9 mouse cellular contexts compared by ENCODE assay signal in the genomic region with DNA sequence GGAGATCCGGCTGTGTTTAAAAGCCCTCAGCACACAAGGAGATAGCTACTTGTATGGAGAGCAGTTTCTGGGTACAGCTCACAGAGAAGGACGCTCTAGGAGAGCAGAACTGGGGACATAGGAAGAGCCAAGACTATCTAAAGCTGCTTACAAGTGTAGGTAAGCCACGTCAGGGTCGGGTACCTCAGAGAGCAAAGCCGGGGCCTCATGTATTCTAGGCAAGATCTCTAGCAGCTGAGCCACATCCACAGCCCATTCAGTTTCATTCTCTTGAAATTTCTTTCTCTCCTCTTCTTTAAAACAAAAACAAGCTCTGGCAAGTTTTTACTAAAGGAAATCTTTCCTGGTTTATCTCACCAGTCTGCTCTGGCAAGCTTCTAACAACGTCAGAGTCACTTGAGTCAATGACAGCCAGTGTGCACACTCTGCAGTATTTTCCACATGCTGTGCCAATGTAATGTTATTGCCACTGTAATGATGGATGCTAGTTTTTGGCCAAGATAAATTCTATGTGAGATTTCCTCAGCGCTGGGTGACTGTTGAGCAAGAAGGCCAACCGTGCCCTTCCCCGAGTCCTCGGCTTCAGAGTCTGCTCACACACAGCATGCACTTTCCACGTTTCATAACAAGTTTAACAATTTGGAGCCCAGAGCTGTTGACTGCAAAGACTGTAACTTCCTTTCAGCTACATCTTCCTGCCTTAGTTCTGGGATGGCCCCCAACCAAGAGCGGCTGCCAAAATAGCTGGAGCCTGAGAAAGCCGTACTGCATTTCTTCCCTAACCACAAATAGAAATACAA. TPM values are rescaled to one million over a fixed set of nuclear protein-coding genes. Genes with fewer than 3 reads are reported as not detected.
DNase-seq lines count a peak whose midpoint lies in the region; ATAC-seq and TF ChIP-seq lines count a peak whose summit lies in the region.
"Had no signal": no experiment of that assay in that cellular context is flagged by ENCODE, and none has a peak within 500 bp of the region (broad histone marks: within the 10 kb centered on the region; RNA-seq: fewer than 3 reads in every experiment).

No protein-coding gene starts in this region.

- H3K27me3 ChIP-seq in intestine, postnatal 0 days (replicated peaks; ENCODE audit: control insufficient read depth, insufficient read depth, low read length), result no peaks in the 10 kb centered on the region
- no peaks in the 10 kb centered on the region for H3K27me3 ChIP-seq in midbrain, embryonic 15.5 days (replicated peaks)
- no peaks in the 10 kb centered on the region for H3K27me3 ChIP-seq in hindbrain, embryonic 16.5 days (replicated peaks; ENCODE audit: control insufficient read depth, insufficient read depth, low read length)
- H3K27me3 ChIP-seq: midbrain, embryonic 12.5 days had no signal

- H3K27ac ChIP-seq in intestine, postnatal 0 days (ENCODE audit: low read depth, low read length), result peak overlapping the region; percentile 78
- H3K27ac ChIP-seq in midbrain, embryonic 15.5 days, result no peak overlapping the region
- no peak overlapping the region for H3K27ac ChIP-seq in hindbrain, embryonic 16.5 days (ENCODE audit: low read depth, low read length)
- H3K27ac ChIP-seq: midbrain, embryonic 12.5 days had no signal

- 53% methylated on average over 13 of the region's 13 CpGs for WGBS in intestine, postnatal 0 days
- 78% methylated on average over 13 of the region's 13 CpGs for WGBS in midbrain, embryonic 15.5 days
- WGBS in hindbrain, embryonic 16.5 days, result 74% methylated on average over 13 of the region's 13 CpGs

- no peaks in the 10 kb centered on the region for H3K9me3 ChIP-seq in intestine, postnatal 0 days (ENCODE audit: control insufficient read depth)
- H3K9me3 ChIP-seq in midbrain, embryonic 15.5 days, result no peaks in the 10 kb centered on the region
- H3K9me3 ChIP-seq in hindbrain, embryonic 16.5 days (ENCODE audit: control insufficient read depth, low read length), result no peaks in the 10 kb centered on the region
- H3K9me3 ChIP-seq: midbrain, embryonic 12.5 days had no signal

- peak; percentile 60 for DNase-seq in urinary bladder, postnatal 14 days (ENCODE audit: low spot score)
- no peak for DNase-seq in urinary bladder, postnatal 10 days (ENCODE audit: low spot score)
- DNase-seq in gastrocnemius, postnatal 14 days, result peak; percentile 72
- DNase-seq in left cerebral cortex, postnatal 25 days (ENCODE audit: low spot score in 2 of 2), result peak; percentile 34 to 76
- peak; percentile 44 for DNase-seq in right cerebral cortex, postnatal 25 days

- ATAC-seq in intestine, postnatal 0 days, result peak; percentile 43; the same call in 1 of the 2 replicates
- no peak for ATAC-seq in midbrain, embryonic 15.5 days (replicated peaks)
- no peak; the same call in 1 of the 2 replicates for ATAC-seq in hindbrain, embryonic 16.5 days

- no peak overlapping the region for H3K4me2 ChIP-seq in intestine, postnatal 0 days (replicated peaks; ENCODE audit: low read depth)
- H3K4me2 ChIP-seq in midbrain, embryonic 15.5 days, result no peak overlapping the region
- no peak overlapping the region for H3K4me2 ChIP-seq in hindbrain, embryonic 16.5 days (ENCODE audit: low read length)
- H3K4me2 ChIP-seq: midbrain, embryonic 12.5 days had no signal

- intact Hi-C loops in gastrocnemius, postnatal 14 days (cut with DNase I; ENCODE audit: low total_unique reads), result no loop called here
- intact Hi-C loops in left cerebral cortex, postnatal 25 days (cut with DNase I), result no loop called here

- H3K4me1 ChIP-seq in intestine, postnatal 0 days (replicated peaks; ENCODE audit: control insufficient read depth, insufficient read depth, low read length), result no peaks in the 10 kb centered on the region
- no peaks in the 10 kb centered on the region for H3K4me1 ChIP-seq in midbrain, embryonic 15.5 days
- no peaks in the 10 kb centered on the region for H3K4me1 ChIP-seq in hindbrain, embryonic 16.5 days (ENCODE audit: control insufficient read depth, insufficient read depth, low read depth, low read length)
- H3K4me1 ChIP-seq: midbrain, embryonic 12.5 days had no signal

- TF ChIP-seq CTCF in intestine, postnatal 0 days (IDR thresholded peaks at IDR 0.05; ENCODE audit: low read depth), result no peak

- no peak overlapping the region for H3K4me3 ChIP-seq in intestine, postnatal 0 days (ENCODE audit: low read depth, low read length)
- H3K4me3 ChIP-seq in midbrain, embryonic 15.5 days, result no peak overlapping the region
- H3K4me3 ChIP-seq in hindbrain, embryonic 16.5 days (ENCODE audit: low read length), result no peak overlapping the region
- H3K4me3 ChIP-seq: midbrain, embryonic 12.5 days had no signal

- no peaks in the 10 kb centered on the region for H3K36me3 ChIP-seq in intestine, postnatal 0 days (ENCODE audit: control insufficient read depth, insufficient read depth)
- H3K36me3 ChIP-seq in midbrain, embryonic 15.5 days (replicated peaks), result no peaks in the 10 kb centered on the region
- H3K36me3 ChIP-seq in hindbrain, embryonic 16.5 days (ENCODE audit: control insufficient read depth, insufficient read depth, low read length), result no peaks in the 10 kb centered on the region
- H3K36me3 ChIP-seq: midbrain, embryonic 12.5 days had no signal

- H3K9ac ChIP-seq in intestine, postnatal 0 days (ENCODE audit: low read depth, low read length), result no peak overlapping the region
- no peak overlapping the region for H3K9ac ChIP-seq in midbrain, embryonic 15.5 days
- no peak overlapping the region for H3K9ac ChIP-seq in hindbrain, embryonic 16.5 days (ENCODE audit: low read depth, low read length)
- H3K9ac ChIP-seq: midbrain, embryonic 12.5 days had no signal

RNA-seq across cellular contexts. Expression of gene Rnase10, which starts 0.6 kb away (rescaled TPM):
- total RNA-seq in gastrocnemius, postnatal 14 days (2021), result not detected
- polyA plus RNA-seq in intestine, postnatal 0 days (2015; fragmentation: Nextera tagmentation; extraction: Ambion mirVana), result 0.16 and 0.29 TPM in 2 replicates
- total RNA-seq in left cerebral cortex, postnatal 25 days (2021), result under 1 TPM in 1 of 2 experiments, not detected in 1; 0.27 TPM
- 0.11 TPM in 1 of 2 replicates, not detected in the other for polyA plus RNA-seq in midbrain, embryonic 15.5 days (2015; fragmentation: Nextera tagmentation; extraction: Ambion mirVana)
- 0.10 TPM in 2 replicates for polyA plus RNA-seq in hindbrain, embryonic 16.5 days (2015; fragmentation: Nextera tagmentation; extraction: Ambion mirVana)
- polyA plus RNA-seq: midbrain, embryonic 12.5 days had no signal

RNA-seq across cellular contexts. Expression of gene Rnase9, which starts 33.6 kb away (rescaled TPM):
- not detected for total RNA-seq in gastrocnemius, postnatal 14 days (2021)
- polyA plus RNA-seq in intestine, postnatal 0 days (2015; fragmentation: Nextera tagmentation; extraction: Ambion mirVana), result not detected in 2 replicates
- total RNA-seq in left cerebral cortex, postnatal 25 days (2021), result not detected
- not detected in 2 replicates for polyA plus RNA-seq in midbrain, embryonic 15.5 days (2015; fragmentation: Nextera tagmentation; extraction: Ambion mirVana)
- not detected in 2 replicates for polyA plus RNA-seq in hindbrain, embryonic 16.5 days (2015; fragmentation: Nextera tagmentation; extraction: Ambion mirVana)
- polyA plus RNA-seq: midbrain, embryonic 12.5 days had no signal

RNA-seq across cellular contexts. Expression of gene Rnase11, which starts 41.8 kb away (rescaled TPM):
- not detected for total RNA-seq in gastrocnemius, postnatal 14 days (2021)
- not detected in 2 replicates for polyA plus RNA-seq in intestine, postnatal 0 days (2015; fragmentation: Nextera tagmentation; extraction: Ambion mirVana)
- not detected for total RNA-seq in left cerebral cortex, postnatal 25 days (2021)
- not detected in 2 replicates for polyA plus RNA-seq in midbrain, embryonic 15.5 days (2015; fragmentation: Nextera tagmentation; extraction: Ambion mirVana)
- not detected in 2 replicates for polyA plus RNA-seq in hindbrain, embryonic 16.5 days (2015; fragmentation: Nextera tagmentation; extraction: Ambion mirVana)
- polyA plus RNA-seq: midbrain, embryonic 12.5 days had no signal

RNA-seq across cellular contexts. Expression of gene Rnase12, which starts 49.3 kb away (rescaled TPM):
- not detected for total RNA-seq in gastrocnemius, postnatal 14 days (2021)
- 0.51 and 0.90 TPM in 2 replicates for polyA plus RNA-seq in intestine, postnatal 0 days (2015; fragmentation: Nextera tagmentation; extraction: Ambion mirVana)
- total RNA-seq in left cerebral cortex, postnatal 25 days (2021), result not detected
- not detected in 2 replicates for polyA plus RNA-seq in midbrain, embryonic 15.5 days (2015; fragmentation: Nextera tagmentation; extraction: Ambion mirVana)
- polyA plus RNA-seq in hindbrain, embryonic 16.5 days (2015; fragmentation: Nextera tagmentation; extraction: Ambion mirVana), result not detected in 2 replicates
- polyA plus RNA-seq: midbrain, embryonic 12.5 days had no signal

RNA-seq across cellular contexts. Expression of gene Pnp2, which starts 52.3 kb away (rescaled TPM):
- total RNA-seq in gastrocnemius, postnatal 14 days (2021), result under 1 TPM; 0.29 to 0.49 TPM
- polyA plus RNA-seq in intestine, postnatal 0 days (2015; fragmentation: Nextera tagmentation; extraction: Ambion mirVana), result 32.3 and 32.5 TPM in 2 replicates
- 1 to 10 TPM; 1.1 to 1.9 TPM for total RNA-seq in left cerebral cortex, postnatal 25 days (2021)
- 0.45 and 0.57 TPM in 2 replicates for polyA plus RNA-seq in midbrain, embryonic 15.5 days (2015; fragmentation: Nextera tagmentation; extraction: Ambion mirVana)
- 0.56 and 0.98 TPM in 2 replicates for polyA plus RNA-seq in hindbrain, embryonic 16.5 days (2015; fragmentation: Nextera tagmentation; extraction: Ambion mirVana)
